Mouse (Mus musculus) lung, adult 2 months (tissue): ENCODE measurements around the gene Defb22.

Experiments used
- CTCF ChIP-seq: fragments of 200-500 bp; IDR thresholded peaks from 2 replicates; pipeline ENCODE4 v1.5.1; 2011; ENCODE audit warnings: mild to moderate bottlenecking, low read length, control low read depth; ENCODE audit not compliant: insufficient read depth
- POLR2A ChIP-seq: fragments of 200-500 bp; IDR thresholded peaks from 2 replicates; pipeline ENCODE4 v1.6.1; 2011; ENCODE audit warnings: low read depth, mild to moderate bottlenecking, control low read depth, low read length, borderline replicate concordance; ENCODE audit errors: extremely low read depth

DNA sequence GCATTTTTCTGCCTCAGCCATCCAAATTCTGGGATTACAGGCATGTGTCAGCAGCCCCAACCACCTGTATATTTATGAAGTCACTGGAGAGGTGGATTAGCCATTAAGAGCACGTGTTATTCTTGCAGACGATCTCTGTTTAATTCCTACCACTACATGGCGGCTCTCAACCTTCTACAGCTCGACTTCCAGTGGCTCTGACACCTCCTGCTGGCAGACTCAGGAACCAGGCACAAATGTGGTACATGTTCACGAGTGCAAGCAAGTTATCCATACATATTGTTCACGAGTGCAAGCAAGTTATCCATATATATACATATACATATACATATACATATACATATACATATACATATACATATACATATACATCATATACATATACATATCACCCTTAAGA, 3.2 kb upstream of the Defb22 start:
- TF ChIP-seq CTCF (peak; percentile 23; the same call in 1 of the 2 replicates), POLR2A (no peak)
